Mouse (Mus musculus) adrenal gland, adult 2 months (tissue): ENCODE data around the gene Nf1. TPM values are rescaled to one million over a fixed set of nuclear protein-coding genes. Genes with fewer than 3 reads are reported as not detected.

Experiments
- polyA plus RNA-seq: library from polyadenylated mRNA; depleted of rRNA; stranded (reverse); fragments of >200 nt; gene quantifications from 2 replicates; pipeline ENCODE4 v1.2.3, GENCODE M21; 2012; rRNA removed
- total RNA-seq, 2 experiments: library from RNA; stranded (reverse); gene quantifications; 2 replicates each; pipeline ENCODE4 v1.2.3; 2021

The Nf1 gene
- total and polyA plus RNA-seq, 3 experiments = 9.7 to 62.9 (median 49.2) TPM

Other genes with a start within 250 kb of the Nf1 start
- gene Ksr1, start 193.3 kb upstream of the Nf1 start, total RNA-seq = 10 to 100 TPM in 1 of 2 experiments, 1 to 10 TPM in 1; 9.1 to 14.6 TPM
- 17.5 and 27.6 TPM in 2 replicates for gene Ksr1, start 193.3 kb upstream of the Nf1 start, polyA plus RNA-seq
- gene Wsb1, start 85.0 kb upstream of the Nf1 start, total RNA-seq = 10 to 100 TPM; 29.4 to 37.0 TPM
- gene Wsb1, start 85.0 kb upstream of the Nf1 start, polyA plus RNA-seq = 59.1 and 61.2 TPM in 2 replicates
- gene Gm9964, start 42.8 kb upstream of the Nf1 start, total RNA-seq = not detected
- not detected in 2 replicates for gene Gm9964, start 42.8 kb upstream of the Nf1 start, polyA plus RNA-seq
- 10 to 100 TPM in 1 of 2 experiments, 1 to 10 TPM in 1; 8.2 to 10.6 TPM for gene Omg, start 164.4 kb downstream of the Nf1 start, total RNA-seq
- gene Omg, start 164.4 kb downstream of the Nf1 start, polyA plus RNA-seq = 0.38 and 0.59 TPM in 2 replicates
- 1 to 10 TPM in 1 of 2 experiments, under 1 TPM in 1; 0.84 to 2.1 TPM for gene Evi2b, start 184.1 kb downstream of the Nf1 start, total RNA-seq
- 1.7 and 2.2 TPM in 2 replicates for gene Evi2b, start 184.1 kb downstream of the Nf1 start, polyA plus RNA-seq
- under 1 TPM; 0.17 to 0.24 TPM for gene Evi2, start 190.9 kb downstream of the Nf1 start, total RNA-seq
- 0.12 and 0.32 TPM in 2 replicates for gene Evi2, start 190.9 kb downstream of the Nf1 start, polyA plus RNA-seq
- gene Evi2a, start 190.9 kb downstream of the Nf1 start, total RNA-seq = 1 to 10 TPM; 1.7 to 4.1 TPM
- gene Evi2a, start 190.9 kb downstream of the Nf1 start, polyA plus RNA-seq = 2.4 and 2.7 TPM in 2 replicates